Mouse (Mus musculus) embryonic facial prominence, embryonic 10.5 days (tissue): Measurements from ENCODE around the gene Tmem274. TPM values are rescaled to one million over a fixed set of nuclear protein-coding genes. Genes with fewer than 3 reads are reported as not detected.

ENCODE experiments used
- polyA plus RNA-seq: library from polyadenylated mRNA; unstranded; fragments of >200 nt; fragmentation: Nextera tagmentation; extraction: Ambion mirVana; gene quantifications from 2 replicates; pipeline ENCODE4 v1.2.1, GENCODE M21; 2016

Tmem274 gene
- polyA plus RNA-seq, 1 experiment from 2014 or later, result 0.77 TPM

Other genes starting within 250 kb of the Tmem274 start
- 49.4 and 51.3 TPM in 2 replicates for gene Kif1b, start 169.7 kb upstream of the Tmem274 start, polyA plus RNA-seq
- 65.5 and 71.8 TPM in 2 replicates for gene Ube4b, start 50.6 kb upstream of the Tmem274 start, polyA plus RNA-seq
- not detected in 2 replicates for gene Rbp7, start 22.4 kb upstream of the Tmem274 start, polyA plus RNA-seq
- 14.5 and 15.0 TPM in 2 replicates for gene Nmnat1, start 7.8 kb downstream of the Tmem274 start, polyA plus RNA-seq
- gene Lzic, start 7.9 kb downstream of the Tmem274 start, polyA plus RNA-seq, result 53.2 and 54.5 TPM in 2 replicates
- gene Ctnnbip1, start 40.9 kb downstream of the Tmem274 start, polyA plus RNA-seq, result 67.5 TPM in 2 replicates
- gene Clstn1, start 109.1 kb downstream of the Tmem274 start, polyA plus RNA-seq, result 39.6 and 44.2 TPM in 2 replicates
- gene Pik3cd, start 225.2 kb downstream of the Tmem274 start, polyA plus RNA-seq, result 6.1 and 6.3 TPM in 2 replicates